Mouse (Mus musculus) C2C12 (cell line): Measurements from ENCODE around the gene Smarcb1. TPM values are rescaled to one million over a fixed set of nuclear protein-coding genes. Genes with fewer than 3 reads are reported as not detected.

ENCODE experiments used
- H3K27me3 ChIP-seq: one replicate; pipeline ENCODE4 v1.6.1; 2011; ENCODE audit not compliant: control insufficient read depth, insufficient read depth, insufficient read length
- H3K36me3 ChIP-seq: one replicate; pipeline ENCODE4 v1.6.1; 2011; ENCODE audit not compliant: control insufficient read depth, insufficient read depth
- H3K4me3 ChIP-seq: one replicate; pipeline ENCODE4 v1.5.1; 2011; ENCODE audit warnings: mild to moderate bottlenecking, control low read depth; ENCODE audit not compliant: poor library complexity, insufficient read depth, severe bottlenecking
- H3K79me2 ChIP-seq: one replicate; pipeline ENCODE4 v1.6.1; 2011; ENCODE audit not compliant: control insufficient read depth, insufficient read depth
- H3K79me3 ChIP-seq: one replicate; pipeline ENCODE4 v1.6.1; 2011; ENCODE audit warnings: low read depth, control low read depth
- H3ac ChIP-seq: one replicate; pipeline ENCODE3; 2011; ENCODE audit warnings: low read depth; ENCODE audit not compliant: control insufficient read depth, insufficient read length
- CEBPB ChIP-seq: IDR thresholded peaks from one replicate; pipeline ENCODE4 v1.6.1; 2011; ENCODE audit warnings: low read depth, mild to moderate bottlenecking, control low read depth, moderate library complexity
- CTCF ChIP-seq: IDR thresholded peaks from one replicate; pipeline ENCODE4 v1.5.1; 2011; ENCODE audit not compliant: control insufficient read depth, insufficient read depth, insufficient read length
- FOSL1 ChIP-seq: IDR thresholded peaks from one replicate; pipeline ENCODE4 v1.8.0; 2011; ENCODE audit warnings: mild to moderate bottlenecking, low read length; ENCODE audit not compliant: poor library complexity, insufficient read depth, severe bottlenecking
- MAX ChIP-seq: IDR thresholded peaks from one replicate; pipeline ENCODE4 v1.6.1; 2011; ENCODE audit warnings: mild to moderate bottlenecking, control low read depth
- MYOD1 ChIP-seq: IDR thresholded peaks from one replicate; pipeline ENCODE4 v1.6.1; 2011; ENCODE audit warnings: low read depth; ENCODE audit not compliant: control insufficient read depth, insufficient read length
- MYOG ChIP-seq: IDR thresholded peaks from one replicate; pipeline ENCODE4 v1.6.1; 2011; ENCODE audit not compliant: control insufficient read depth, insufficient read length; ENCODE audit errors: extremely low read depth
- USF1 ChIP-seq: IDR thresholded peaks from one replicate; pipeline ENCODE4 v1.6.1; 2011; ENCODE audit warnings: low read depth, mild to moderate bottlenecking, control low read depth, moderate library complexity
- polyA plus RNA-seq: library from polyadenylated mRNA; unstranded; fragments of >200 nt; fragmentation: generic; extraction: Trizol; gene quantifications from one replicate; pipeline ENCODE4 v1.2.1, GENCODE M21; 2012; ENCODE audit warnings: missing spikeins

Gene Smarcb1
- polyA plus RNA-seq, 1 experiment = 133 TPM

DNA sequence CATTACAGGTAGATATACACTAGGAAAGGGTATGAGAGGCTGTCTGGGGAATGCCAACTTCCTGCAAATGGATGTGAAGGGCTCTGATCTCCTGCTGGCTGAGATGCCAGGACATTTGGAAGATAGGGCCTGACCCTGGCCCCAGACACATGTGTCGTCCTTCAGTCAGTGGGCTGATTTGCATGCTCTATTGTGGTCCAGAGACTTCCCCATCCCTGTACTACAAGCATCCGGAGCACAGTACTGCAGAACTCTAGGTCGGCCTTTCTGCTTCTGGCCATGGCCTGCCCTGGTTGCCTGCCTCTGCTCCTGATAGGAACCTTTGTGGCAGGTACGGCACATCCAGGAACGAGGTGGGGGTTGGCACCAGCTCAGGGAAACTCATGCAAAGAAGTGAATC, 26.7 kb upstream of the Smarcb1 start:
- H3K36me3 ChIP-seq = no peaks in the 10 kb centered on the region
- H3K79me2 ChIP-seq = no peaks in the 10 kb centered on the region
- no peak overlapping the region for H3ac ChIP-seq
- H3K4me3 ChIP-seq = no peak overlapping the region
- TF ChIP-seq MYOD1 (no peak), MYOG (no peak), USF1 (no peak), FOSL1 (no peak), CTCF (no peak), MAX (no peak), CEBPB (no peak)
- peaks cover 3% of the 10 kb centered on the region for H3K27me3 ChIP-seq
- no peaks in the 10 kb centered on the region for H3K79me3 ChIP-seq

DNA sequence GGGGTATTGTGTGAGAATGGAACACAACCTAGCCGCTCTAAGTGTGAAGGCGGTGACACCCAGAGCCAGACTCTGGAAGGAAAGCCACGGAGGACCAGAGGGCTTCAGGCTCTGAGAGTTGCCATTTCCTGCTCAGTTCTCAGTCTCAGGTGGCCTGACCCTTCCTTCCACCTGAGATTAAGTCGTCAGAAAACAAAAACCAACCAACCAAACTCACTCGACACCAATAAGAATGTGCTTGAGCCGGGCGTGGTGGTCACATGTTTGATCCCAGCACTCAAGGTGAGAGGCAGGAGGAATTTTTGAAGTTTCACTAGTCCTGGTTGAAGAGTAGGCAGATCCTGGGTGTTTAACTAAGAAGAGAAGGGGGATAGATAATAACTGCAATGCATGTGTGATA, 24.5 kb upstream of the Smarcb1 start:
- Histone ChIP-seq H3K36me3 (no peaks in the 10 kb centered on the region), H3K4me3 (no peak overlapping the region)

DNA sequence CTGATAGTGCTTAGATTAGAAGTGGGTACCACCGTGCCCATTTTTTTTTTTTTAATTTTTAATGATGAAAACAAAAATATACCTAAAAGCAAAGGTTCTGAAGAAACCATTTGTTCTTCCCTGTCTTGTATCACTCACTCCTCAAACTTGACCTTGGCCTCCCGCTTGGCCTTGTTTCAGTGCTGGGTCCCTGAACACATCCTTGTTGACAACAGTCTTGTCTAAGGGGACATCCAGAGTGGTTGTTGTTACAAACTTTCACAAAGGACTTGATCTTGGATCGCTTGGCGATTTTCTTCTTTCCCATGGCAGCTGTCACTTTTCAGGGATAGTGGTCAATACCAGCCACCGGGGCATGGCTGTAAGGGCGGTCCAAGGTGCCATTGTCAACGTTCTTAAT, 23.8 kb upstream of the Smarcb1 start:
- H3K4me3 ChIP-seq = no peak overlapping the region
- no peaks in the 10 kb centered on the region for H3K36me3 ChIP-seq
- H3K27me3 ChIP-seq = no peaks in the 10 kb centered on the region
- TF ChIP-seq MAX (no peak), CEBPB (no peak), USF1 (no peak), FOSL1 (no peak), MYOG (no peak), CTCF (no peak), MYOD1 (no peak)
- H3K79me2 ChIP-seq = no peaks in the 10 kb centered on the region
- H3ac ChIP-seq = no peak overlapping the region
- H3K79me3 ChIP-seq = no peaks in the 10 kb centered on the region

More for the DNA sequence above, 24.5 kb upstream of the Smarcb1 start:
- no peaks in the 10 kb centered on the region for H3K27me3 ChIP-seq
- no peaks in the 10 kb centered on the region for H3K79me3 ChIP-seq
- no peak for TF ChIP-seq CTCF
- no peak for TF ChIP-seq USF1
- no peak for TF ChIP-seq MYOD1
- TF ChIP-seq MYOG = no peak
- no peak for TF ChIP-seq MAX
- TF ChIP-seq CEBPB = no peak
- TF ChIP-seq FOSL1 = no peak
- H3ac ChIP-seq = no peak overlapping the region
- no peaks in the 10 kb centered on the region for H3K79me2 ChIP-seq

GRCm38 (mm10) chr10:75944066-75944772, 22.8 kb upstream of the Smarcb1 start:
- no peaks in the 10 kb centered on the region for H3K27me3 ChIP-seq

GRCm38 (mm10) chr10:75942736-75943477, 21.5 kb upstream of the Smarcb1 start, which contains the start of gene Vpreb3:
Vpreb3 (plus strand) TSS chr10:75943057.
- H3K4me3 ChIP-seq = no peak within 1 kb of the TSS
- H3K36me3 ChIP-seq = no peaks in the 10 kb centered on the region
- H3K79me2 ChIP-seq = no peaks in the 10 kb centered on the region
- H3K27me3 ChIP-seq = no peaks in the 10 kb centered on the region
- H3K79me3 ChIP-seq = no peaks in the 10 kb centered on the region
- TF ChIP-seq MYOG (no peak), USF1 (no peak), CTCF (no peak), MAX (no peak), FOSL1 (no peak), MYOD1 (no peak)
- H3ac ChIP-seq = no peak within 1 kb of the TSS

More at GRCm38 (mm10) chr10:75944066-75944772, 22.8 kb upstream of the Smarcb1 start:
- no peaks in the 10 kb centered on the region for H3K36me3 ChIP-seq
- TF ChIP-seq CEBPB (peak; percentile 17), MYOG (no peak), CTCF (no peak)
- H3K4me3 ChIP-seq = no peak overlapping the region
- H3K79me3 ChIP-seq = no peaks in the 10 kb centered on the region
- no peak overlapping the region for H3ac ChIP-seq
- no peaks in the 10 kb centered on the region for H3K79me2 ChIP-seq
